In genomic region chr10:6705226-6705885, GRCm38 (mm10) we compare ENCODE assay signal across 25 mouse cellular contexts. TPM values are rescaled to one million over a fixed set of nuclear protein-coding genes. Genes with fewer than 3 reads are reported as not detected.
"Had no signal": no experiment of that assay in that cellular context is flagged by ENCODE, and none has a peak within 500 bp of the region (broad histone marks: within the 10 kb centered on the region; RNA-seq: fewer than 3 reads in every experiment).

No protein-coding gene starts in this region.

- H3K9me3 ChIP-seq: limb, embryonic 15.5 days; liver, embryonic 12.5 days; midbrain, embryonic 12.5 days; stomach, embryonic 15.5 days had no signal

- H3K4me1 ChIP-seq: limb, embryonic 15.5 days; liver, embryonic 12.5 days; midbrain, embryonic 12.5 days; stomach, embryonic 15.5 days had no signal

- ATAC-seq: liver, embryonic 12.5 days had no signal

- H3K4me3 ChIP-seq: limb, embryonic 15.5 days; liver, embryonic 12.5 days; midbrain, embryonic 12.5 days; stomach, embryonic 15.5 days had no signal

- H3K4me2 ChIP-seq: limb, embryonic 15.5 days; liver, embryonic 12.5 days; lung, embryonic 14.5 days; midbrain, embryonic 12.5 days; stomach, embryonic 15.5 days had no signal

- H3K9ac ChIP-seq: limb, embryonic 15.5 days; liver, embryonic 12.5 days; lung, embryonic 14.5 days; midbrain, embryonic 12.5 days; stomach, embryonic 15.5 days had no signal

- DNase-seq: kidney, adult 9 months; kidney, postnatal 36 days; layer of hippocampus, adult 9-11 months; layer of hippocampus, postnatal 36 days; lung, embryonic 14.5 days; lung, postnatal 10 days; lung, postnatal 4 days; thymus, adult 2 months; thymus, postnatal 25 days had no signal

- H3K27ac ChIP-seq: kidney, postnatal 0 days; limb, embryonic 15.5 days; liver, embryonic 12.5 days; midbrain, embryonic 12.5 days; stomach, embryonic 15.5 days had no signal

- H3K27me3 ChIP-seq: limb, embryonic 15.5 days; liver, embryonic 12.5 days; midbrain, embryonic 12.5 days; stomach, embryonic 15.5 days had no signal

- H3K36me3 ChIP-seq: limb, embryonic 15.5 days; liver, embryonic 12.5 days; midbrain, embryonic 12.5 days; stomach, embryonic 15.5 days had no signal

RNA-seq across cellular contexts. Expression of gene Oprm1, which starts 53.0 kb away (rescaled TPM):
- total RNA-seq: megakaryocyte, adult 5-6 weeks; neutrophil, adult 5-6 weeks had no signal
- polyA plus RNA-seq: limb, embryonic 11.5 days; limb, embryonic 15.5 days; liver, embryonic 12.5 days; lung, embryonic 14.5 days; spleen, adult 2 months; thymus, adult 2 months had no signal

RNA-seq across cellular contexts. Expression of gene Gm10945, which starts 56.2 kb away (rescaled TPM):
- total RNA-seq: layer of hippocampus, adult 18-20 months; layer of hippocampus, postnatal 36 days; left cerebral cortex, adult 8-10 months; left cerebral cortex, postnatal 25 days; megakaryocyte, adult 5-6 weeks; neutrophil, adult 5-6 weeks had no signal
- polyA plus RNA-seq: kidney, postnatal 0 days; limb, embryonic 11.5 days; limb, embryonic 15.5 days; liver, embryonic 12.5 days; liver, embryonic 16.5 days; lung, embryonic 14.5 days; midbrain, embryonic 12.5 days; neural tube, embryonic 11.5 days; spleen, adult 2 months; stomach, embryonic 15.5 days; testis, adult 2 months; thymus, adult 2 months; urinary bladder, adult 2 months had no signal
